Mouse (Mus musculus) erythroblast, adult 5-6 weeks (primary cell): ENCODE data around the gene Caly. TPM values are rescaled to one million over a fixed set of nuclear protein-coding genes. Genes with fewer than 3 reads are reported as not detected.

ENCODE experiments used
- ATAC-seq: replicated peaks from 2 replicates; pipeline ENCODE4 v1.8.0; 2016; ENCODE audit warnings: moderate number of reproducible peaks, mild to moderate bottlenecking, moderate TSS enrichment, inconsistent platforms; ENCODE audit not compliant: poor library complexity, low FRiP score, severe bottlenecking
- total RNA-seq, 2 experiments: library from RNA; stranded (forward) in 1 of 2; stranded (reverse) in 1 of 2; fragments of 150-400 nt in 1 of 2; fragments of 200-764, 138-1000 nt in 1 of 2; gene quantifications; 2 replicates each; pipeline versions ENCODE4 v1.2.3 to v1.2.4; 2015 to 2017; ENCODE audit warnings: low replicate concordance in 2 of 2

Gene Caly
- total RNA-seq (2015; ENCODE audit: low replicate concordance) (not detected in 2 replicates), total RNA-seq (2017; ENCODE audit: low replicate concordance) (not detected in 2 replicates)

DNA sequence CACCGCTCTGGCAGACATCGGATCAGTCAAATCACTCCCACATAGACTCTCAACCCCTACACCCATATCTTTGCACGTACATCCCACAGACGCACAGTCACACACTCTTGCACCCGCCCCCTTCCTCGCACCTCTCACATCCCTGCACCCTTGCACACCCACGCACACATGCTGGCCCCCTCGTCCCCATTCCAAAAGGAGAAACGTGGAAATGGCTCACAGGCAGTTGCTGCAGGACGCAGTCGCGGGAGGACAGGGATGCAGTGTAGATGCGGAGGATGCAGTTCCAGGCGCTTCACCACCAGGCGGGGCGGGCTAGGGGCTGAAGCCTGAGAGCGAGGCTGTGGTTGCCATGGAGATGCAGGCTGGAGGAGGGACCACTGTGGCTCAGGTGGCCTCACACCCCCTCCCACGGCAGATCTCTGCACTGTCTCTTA is at the start of gene Caly:
TSS of gene Caly (minus strand) at position 307 of the 437 bp plus-strand sequence.
- ATAC-seq: 0 out of 2 replicates have a peak, but pooled peaks have one; percentile 41

DNA sequence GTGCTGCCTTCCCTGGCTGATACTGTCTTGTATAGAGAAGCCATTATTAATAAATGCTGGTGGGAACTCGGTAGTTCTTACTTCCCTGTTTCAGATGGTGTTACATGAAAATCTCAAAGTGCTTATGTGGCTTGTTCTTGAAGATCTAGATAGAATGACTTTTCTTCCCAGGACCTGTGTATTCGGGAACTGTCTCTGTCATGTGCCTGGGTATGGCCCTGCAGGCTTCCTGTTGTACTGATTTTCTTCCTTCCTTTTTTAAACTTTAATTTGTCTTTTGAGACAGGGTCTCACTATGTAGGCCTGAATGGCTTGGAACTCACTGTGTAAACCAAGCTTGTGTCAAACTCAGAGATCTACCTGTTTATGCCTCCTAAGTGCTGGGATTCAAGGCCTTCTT is 45.6 kb upstream of the Caly start:
- no peak for ATAC-seq

GRCm38 (mm10) chr7:140126934-140127333 is 44.6 kb upstream of the Caly start:
- ATAC-seq: no peak

- no peak for ATAC-seq
Measured at GRCm38 (mm10) chr7:140126022-140126350, 43.6 kb upstream of the Caly start.

DNA sequence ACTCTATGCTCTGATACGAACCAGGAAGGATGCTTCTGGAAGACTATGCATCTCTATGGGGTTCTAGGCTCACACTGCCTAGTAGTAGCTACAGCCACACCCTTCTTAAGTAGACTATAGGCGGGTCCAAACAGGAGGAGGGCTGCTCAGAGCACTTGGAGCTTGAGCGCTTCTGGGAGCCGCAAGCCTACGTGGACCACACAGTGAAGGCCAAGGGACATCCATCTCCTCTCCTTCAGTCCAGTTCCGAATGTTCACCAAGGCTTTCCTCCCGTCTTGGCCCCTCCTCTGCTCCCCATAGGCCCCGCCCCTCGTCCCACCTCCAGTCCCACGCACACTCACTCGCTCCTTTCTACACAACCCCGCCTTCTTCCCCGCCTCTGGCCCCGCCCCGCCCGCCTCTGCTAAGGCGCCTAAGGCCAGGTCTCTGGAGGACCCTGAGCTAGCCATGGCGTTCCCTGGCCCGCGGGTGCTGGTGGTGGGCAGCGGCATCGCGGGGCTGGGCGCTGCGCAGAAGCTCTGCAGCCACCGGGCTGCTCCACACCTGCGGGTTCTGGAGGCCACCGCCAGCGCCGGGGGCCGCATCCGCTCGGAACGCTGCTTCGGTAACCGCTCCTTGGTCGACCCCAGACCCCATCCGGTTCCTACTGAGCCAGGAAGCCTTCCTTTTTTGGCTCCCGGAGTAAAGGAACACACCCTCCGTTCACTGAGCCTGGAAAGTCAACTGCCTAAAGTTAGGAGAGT is 43.1 kb upstream of the Caly start:
- ATAC-seq: peak; percentile 98

GRCm38 (mm10) chr7:140124382-140124781 is 42.0 kb upstream of the Caly start:
- no peak for ATAC-seq

DNA sequence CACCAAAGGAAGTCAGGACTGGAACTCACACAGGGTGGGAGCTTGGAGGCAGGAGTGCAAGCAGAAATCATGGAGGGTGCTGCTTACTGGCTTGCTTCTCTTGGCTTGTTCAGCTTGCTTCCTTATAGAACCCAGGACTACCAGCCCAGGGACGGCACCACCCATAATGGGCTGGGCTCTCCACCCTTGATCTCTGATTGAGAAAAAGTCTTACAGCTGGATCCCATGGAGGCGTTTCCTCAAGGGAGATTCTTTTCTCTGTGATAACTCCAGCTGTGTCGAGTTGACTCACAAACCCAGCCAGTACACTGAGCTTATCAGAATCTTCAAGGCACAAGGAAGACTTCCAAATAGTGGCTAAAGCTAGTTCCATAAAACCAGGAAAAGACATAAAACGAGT is 40.4 kb upstream of the Caly start:
- no peak for ATAC-seq

DNA sequence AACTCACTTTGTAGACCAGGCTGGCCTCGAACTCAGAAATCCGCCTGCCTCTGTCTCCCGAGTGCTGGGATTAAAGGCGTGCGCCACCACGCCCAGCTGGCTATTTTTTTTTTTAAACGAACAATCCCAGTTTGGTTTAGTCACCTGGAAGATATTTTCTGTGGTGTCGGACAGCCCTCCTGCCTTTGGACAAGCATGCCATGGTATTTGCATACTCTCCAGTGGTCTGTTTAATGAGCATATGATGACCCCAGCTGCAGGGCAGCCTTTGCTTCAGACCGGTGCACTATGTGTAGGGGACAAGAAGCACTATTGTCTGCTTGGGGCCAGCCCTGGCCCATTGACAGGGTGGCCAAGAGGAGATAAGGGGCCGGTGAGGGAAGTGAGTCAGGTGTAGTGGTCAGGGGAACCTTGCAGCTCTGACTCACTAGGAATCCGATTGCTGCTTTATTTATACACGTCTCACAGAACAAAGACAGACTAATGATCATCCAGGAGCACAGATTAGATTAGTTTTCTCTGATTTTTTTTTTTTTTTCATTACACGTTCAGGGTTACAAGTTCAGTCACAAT is 39.1 kb upstream of the Caly start:
- ATAC-seq: no peak

DNA sequence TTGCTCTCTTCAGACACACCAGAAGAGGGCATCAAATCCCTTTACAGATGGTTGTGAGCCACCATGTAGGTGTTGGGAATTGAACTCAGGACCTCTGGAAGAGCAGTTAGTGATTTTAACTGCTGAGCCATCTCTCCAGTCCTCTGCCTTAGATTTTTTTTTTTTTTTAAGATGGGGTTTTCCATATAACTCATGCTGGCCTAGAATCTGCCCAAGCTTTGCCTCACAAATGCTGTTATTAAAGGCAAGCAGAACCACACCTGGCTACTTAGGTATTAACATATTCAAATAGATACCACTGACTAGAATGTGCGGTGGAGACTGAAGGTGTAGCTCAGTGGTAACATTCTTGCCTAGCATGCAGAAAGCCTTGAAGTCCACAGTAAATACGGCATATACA is 38.1 kb upstream of the Caly start:
- no peak for ATAC-seq

DNA sequence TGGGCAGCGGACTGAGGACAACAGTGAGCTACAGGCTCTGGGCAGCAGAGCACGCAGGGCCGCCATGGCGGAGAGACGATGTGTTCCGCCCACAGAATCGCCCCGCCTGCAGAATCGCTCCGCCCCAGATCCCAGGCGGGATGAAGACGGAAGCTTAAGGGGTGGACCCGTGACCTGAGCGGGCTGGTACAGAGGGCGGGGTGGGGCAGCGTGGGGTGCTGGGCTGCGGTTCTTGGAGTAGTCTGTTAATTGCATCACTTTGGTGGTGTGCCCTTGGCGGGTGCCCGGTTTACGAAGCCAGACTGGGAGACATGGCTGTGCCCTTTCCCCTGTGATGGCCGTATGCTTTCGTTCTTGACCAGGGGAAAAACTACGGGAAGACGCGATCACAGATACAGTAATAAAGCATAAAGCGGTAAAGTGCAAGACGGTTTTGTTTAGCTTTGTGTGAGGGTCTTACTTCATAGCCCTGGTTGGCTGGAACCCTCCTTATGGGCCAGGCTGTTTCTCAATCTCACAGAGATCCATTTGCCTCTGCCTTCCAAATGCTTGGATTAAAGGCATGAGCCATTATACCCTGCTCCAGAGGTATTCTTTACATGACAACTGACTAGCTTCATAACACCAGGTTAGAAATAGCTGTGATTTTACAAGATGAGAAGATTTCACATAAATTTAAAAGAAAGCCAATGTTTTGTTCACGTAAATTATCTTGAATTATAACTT is 34.1 kb upstream of the Caly start, which contains the start of gene Echs1:
TSS of gene Echs1 (minus strand) at position 148 of the 726 bp plus-strand sequence.
- ATAC-seq: peak; percentile 99

GRCm38 (mm10) chr7:140115583-140116328 is 33.4 kb upstream of the Caly start, which contains the start of gene Paox:
Paox (plus strand) TSS chr7:140115799.
- peak; percentile 75 for ATAC-seq

DNA sequence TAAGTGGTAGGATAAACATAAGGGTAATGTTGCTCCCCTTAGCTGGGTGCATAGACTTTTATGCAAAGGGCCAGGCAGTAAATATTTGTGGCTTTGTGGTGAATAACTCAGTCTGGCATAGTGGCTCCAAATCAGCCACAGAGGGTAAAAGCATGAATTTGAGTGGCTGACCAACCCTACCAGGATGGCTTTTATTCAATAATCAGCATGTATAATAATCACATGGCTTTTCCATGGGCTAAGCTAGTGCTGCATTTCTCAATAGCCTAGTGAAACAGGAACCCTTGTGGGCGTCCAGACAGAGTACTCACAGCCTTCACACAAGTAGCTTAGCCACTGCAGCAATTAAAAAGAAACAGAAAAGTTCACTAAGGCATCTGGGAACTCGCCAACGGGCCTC is 29.6 kb upstream of the Caly start:
- no peak for ATAC-seq

- no peak for ATAC-seq
Measured at GRCm38 (mm10) chr7:140104009-140104408, 21.7 kb upstream of the Caly start.

DNA sequence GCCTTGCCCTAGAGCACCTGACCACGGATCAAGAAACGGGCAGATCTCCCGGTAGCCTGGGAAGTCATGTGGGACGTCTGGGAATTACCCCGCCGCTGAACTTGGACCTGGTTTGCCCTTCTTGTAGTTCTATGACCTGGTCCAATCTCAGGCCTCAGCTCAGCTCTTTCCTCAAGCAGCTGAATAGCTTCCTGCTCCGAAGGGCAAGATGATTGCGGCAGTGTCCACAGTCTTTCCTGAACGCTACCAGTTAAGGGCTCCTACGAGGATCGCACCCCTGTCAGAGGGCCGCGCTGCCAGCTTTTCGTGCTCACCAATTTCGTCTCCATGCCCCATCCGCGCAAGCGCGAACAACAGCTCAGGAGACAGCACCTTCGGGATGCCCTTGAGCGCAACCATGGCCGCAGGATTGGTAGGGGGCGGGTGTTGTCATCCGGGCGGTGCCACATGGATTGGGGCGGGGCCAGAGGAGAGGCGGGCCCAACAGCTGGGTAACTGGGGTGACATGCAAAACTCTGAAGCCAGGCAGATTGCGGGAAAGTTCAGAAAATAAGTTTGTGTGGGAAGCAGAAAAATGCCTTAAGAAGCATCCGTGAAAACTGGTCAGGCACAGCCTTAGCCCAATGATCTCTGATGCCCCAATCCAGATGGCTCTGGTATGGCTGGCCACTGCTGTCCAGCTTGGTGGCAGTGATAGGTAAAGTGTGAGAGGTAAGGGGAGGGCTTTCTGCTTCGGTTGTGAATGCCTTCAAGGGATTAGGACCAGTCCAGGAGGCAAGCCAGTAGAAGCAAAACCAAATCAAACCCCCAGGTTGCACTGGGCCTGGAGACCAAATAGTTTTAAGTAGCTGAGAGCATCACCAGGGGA is 19.9 kb upstream of the Caly start, which contains the start of gene Fuom:
TSS of gene Fuom (minus strand) at position 449 of the 868 bp plus-strand sequence.
- peak; percentile 81 for ATAC-seq

GRCm38 (mm10) chr7:140101498-140101897 is 19.1 kb upstream of the Caly start:
- no peak for ATAC-seq

- no peak for ATAC-seq
Measured at GRCm38 (mm10) chr7:140098466-140098865, 16.1 kb upstream of the Caly start.

- ATAC-seq: no peak
Measured at GRCm38 (mm10) chr7:140096055-140096454, 13.7 kb upstream of the Caly start.

DNA sequence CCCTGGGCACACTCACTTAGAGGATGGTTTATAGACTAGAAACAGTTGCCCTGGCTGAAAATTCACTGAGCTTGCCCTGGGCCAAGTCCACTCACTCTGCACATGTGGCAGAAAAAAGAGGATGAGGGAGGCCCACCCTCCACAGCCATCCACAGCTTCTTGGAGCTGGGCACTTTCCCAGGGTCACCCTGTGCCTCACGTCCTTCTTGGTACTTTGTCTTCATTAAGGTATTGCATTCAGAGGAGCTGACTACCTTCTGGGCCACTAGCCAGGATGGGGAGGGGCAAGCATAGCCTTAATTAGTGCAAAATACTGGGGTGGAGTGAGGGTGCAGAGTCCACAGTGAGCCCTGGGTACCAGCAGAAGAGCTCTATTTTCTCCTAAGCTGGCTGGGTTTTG is 13.2 kb upstream of the Caly start:
- no peak for ATAC-seq

GRCm38 (mm10) chr7:140094954-140095353 is 12.6 kb upstream of the Caly start:
- ATAC-seq: no peak
